Mouse (Mus musculus): ENCODE measurements around the gene Nmnat3.
A peak's percentile ranks its signal among the peaks of the same experiment; 100 is the strongest.

Nmnat3 gene

DNA sequence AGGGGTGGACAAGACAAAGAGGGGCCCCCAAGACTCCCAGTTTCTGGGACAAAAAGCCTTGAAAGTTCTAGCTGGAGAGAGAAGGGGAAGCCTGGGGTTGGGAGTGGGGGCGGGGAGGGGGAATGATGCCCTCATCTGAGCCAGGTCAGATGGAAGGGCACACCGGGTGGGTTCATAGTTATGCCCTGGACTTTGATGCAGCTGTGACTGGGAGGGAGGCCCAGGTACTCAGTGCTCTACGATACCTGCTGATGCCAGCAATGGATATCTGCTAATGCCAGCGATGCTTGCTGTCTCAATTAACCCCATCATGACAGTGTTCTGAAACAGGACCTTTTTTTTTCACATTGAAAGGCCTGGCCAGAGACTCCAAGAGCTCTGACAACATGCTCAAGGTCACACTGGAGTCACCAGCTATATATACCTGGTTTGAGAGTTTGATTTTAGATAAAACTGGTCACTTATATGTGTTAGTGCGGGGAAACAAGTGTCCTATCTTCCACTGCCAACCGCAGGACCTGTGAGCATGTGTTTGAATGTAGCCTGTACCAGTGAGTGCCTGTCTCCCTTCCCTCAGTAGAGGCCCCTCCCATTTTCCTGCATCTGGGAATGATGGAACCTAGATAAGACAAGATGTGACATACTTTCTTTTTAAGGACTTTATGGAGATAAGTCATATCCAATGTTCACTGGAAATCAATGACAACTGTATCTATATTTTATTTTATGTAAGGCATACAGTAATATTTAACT lies 25.6 kb downstream of the Nmnat3 start:
- DNase-seq: no peak

GRCm38 (mm10) chr9:98313587-98313986 lies 26.4 kb downstream of the Nmnat3 start:
- no peak for DNase-seq

GRCm38 (mm10) chr9:98314059-98314650 lies 26.9 kb downstream of the Nmnat3 start:
- DNase-seq: no peak

DNA sequence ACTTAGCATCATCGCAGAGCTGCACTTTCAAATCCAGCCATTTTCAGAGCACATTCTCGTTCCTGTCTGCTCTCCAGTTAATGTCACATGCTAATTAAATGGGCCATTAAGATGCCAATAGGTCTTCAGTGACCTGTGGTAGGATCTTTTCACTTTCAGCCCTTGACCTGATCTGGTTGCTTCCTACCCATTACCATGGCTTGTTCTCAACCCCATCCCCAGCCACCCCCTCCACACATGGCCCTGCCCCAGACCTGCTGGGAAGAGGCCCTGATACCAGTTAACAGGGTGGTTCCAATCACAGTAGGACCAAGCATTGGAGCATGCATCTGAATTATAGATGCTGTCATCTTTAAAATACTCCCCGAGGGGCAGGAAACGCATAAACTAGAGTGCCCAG lies 30.7 kb downstream of the Nmnat3 start:
- no peak for DNase-seq

DNA sequence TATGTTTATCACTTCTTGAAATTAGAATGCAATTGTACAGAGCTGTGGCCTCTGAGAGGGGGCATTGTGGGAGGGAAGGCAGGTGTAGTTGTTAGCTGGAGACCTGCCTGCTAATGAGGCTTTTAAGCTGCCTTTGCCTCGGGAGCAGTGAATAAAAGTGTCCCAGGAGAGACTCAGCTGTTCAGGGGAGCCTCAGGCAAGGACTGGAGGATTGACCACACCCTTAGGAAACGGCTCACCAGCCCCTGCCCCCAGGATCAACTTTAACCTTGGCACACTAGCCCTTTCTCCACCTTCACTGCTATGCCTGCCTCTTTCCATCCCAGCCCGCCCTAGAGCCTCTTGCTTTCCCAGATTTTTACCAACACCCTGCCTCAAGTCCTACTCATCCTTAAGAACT lies 31.6 kb downstream of the Nmnat3 start:
- DNase-seq: no peak

DNA sequence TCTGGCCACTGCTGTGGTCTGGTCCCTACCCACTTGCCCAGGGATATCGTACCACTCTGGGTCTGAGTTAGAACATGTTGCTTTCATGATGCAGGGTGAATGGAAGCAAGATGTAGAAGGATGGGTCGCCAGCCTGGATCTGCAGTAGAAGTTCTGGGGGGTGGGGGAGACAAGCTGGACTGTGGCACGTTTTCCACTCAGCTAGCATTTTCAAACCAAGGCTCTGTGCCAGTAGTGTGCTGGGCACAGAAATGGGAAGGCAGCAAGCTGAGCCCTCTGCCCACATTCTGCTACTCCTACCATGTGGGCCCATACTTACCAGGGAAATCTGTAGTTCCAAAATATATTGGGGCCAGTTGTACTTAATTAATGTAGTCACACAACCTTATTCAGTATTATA lies 33.5 kb downstream of the Nmnat3 start:
- DNase-seq: no peak

GRCm38 (mm10) chr9:98326088-98326487 lies 38.9 kb downstream of the Nmnat3 start:
- peak; percentile 38 for DNase-seq

- DNase-seq: no peak
Measured at GRCm38 (mm10) chr9:98328415-98329176, 41.4 kb downstream of the Nmnat3 start.

GRCm38 (mm10) chr9:98329274-98330105 lies 42.3 kb downstream of the Nmnat3 start:
- DNase-seq: peak; percentile 50

DNA sequence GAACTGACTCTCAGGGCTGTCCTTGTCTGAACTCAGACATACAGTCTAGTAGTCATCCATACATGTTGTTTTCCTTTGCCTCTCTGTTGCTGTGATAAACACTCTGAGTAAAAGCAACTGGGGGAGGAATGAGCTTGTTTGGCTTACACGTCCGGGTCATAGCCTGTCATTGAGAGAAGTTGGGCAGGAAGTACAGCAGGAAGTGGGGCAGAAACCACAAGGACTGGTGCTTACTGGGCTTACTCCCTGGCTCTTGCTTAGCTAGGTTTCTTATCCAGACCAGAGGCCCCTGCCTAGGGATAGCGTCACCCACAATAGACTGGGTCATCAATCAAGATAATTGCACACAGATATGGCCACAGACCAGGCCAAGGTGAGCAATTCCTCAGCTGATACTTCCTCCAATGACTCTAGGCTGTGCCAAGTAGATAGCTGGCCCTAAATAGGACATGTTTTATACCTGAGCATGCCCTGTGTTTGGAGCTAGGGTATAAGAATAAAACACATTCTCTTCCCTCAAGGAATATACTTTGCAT lies 46.1 kb downstream of the Nmnat3 start:
- DNase-seq: no peak

DNA sequence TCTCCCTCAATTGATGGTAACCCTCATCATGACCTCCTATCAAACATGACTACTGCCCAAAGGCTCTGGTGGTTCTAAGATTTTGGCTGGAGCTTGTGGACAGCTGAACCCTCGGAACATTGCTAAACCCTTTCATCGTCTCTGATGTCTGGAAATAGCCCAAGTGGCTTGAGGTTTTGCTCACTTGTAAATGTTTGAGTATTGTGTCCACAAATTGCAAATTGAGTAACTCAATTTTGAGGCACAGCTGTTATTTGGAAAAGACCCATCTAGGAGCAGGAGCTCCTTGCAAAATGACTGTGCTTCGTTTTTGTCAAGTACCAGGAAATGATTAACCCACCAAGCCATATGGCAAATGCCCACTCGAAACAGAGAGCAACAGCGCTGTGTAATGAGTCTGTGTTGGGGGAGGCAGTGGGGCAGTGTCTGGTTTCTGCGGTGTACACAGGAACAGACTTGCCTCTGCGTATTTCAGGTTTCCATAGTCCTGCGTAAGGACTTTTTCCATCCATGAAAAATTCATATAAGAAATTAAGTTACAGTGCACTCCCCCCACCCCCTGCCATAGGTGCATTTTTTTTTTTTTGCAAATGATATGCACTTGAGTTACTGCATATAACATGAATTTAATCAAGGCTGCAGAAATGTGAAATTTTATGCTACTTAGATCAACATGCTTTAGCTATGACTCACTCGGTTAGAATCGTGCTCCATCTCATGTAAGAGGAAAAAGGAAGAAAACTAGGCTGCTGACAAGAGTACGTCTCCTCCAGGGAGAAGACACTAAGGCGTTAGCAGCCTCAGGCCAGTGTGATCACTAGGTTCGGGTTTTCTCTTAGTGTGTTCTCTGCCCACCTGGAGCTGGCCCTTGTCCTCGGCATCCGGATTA lies 50.9 kb downstream of the Nmnat3 start:
- peak; percentile 50 for DNase-seq

GRCm38 (mm10) chr9:98339971-98340370 lies 52.7 kb downstream of the Nmnat3 start:
- DNase-seq: no peak

DNA sequence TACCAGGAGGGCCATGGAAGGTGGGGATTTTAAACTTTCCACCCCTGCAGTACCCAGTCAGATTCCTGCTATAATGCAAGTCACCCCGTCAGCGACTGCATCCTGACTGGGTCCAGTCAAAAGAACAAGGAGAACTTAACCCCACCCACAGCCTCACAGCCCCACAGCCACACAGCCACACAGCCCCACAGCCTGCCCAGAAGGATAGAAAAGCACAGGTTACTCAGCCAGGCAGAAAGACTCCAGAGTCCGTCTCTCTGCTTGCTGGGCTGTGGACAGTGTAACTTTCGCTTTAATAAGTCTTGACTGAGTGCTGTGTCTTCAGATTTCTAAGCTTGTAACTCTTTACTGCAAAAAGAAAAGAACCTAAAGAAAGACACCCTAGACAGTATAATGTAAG lies 53.2 kb downstream of the Nmnat3 start:
- no peak for DNase-seq

DNA sequence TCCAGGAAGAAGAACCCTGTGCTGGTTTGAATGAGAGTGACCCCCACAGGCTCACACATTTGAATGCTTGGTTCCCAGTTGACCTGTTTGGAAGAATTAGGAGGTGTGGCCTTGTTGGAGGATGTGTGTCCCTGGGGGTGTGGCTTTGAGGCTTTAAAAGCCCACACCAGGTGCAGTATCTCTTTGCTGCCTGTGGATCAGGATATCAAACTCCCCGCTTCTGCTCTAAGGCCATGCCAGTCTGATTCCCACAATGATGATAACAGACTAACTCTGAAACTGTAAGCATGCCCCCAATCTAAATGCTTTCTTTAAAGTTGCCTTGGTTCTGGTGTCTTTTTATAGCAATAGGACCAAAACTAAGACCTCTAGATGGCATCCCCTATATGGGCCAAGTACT lies 58.6 kb downstream of the Nmnat3 start:
- no peak for DNase-seq

- no peak for DNase-seq
Measured at GRCm38 (mm10) chr9:98346240-98346639, 59.0 kb downstream of the Nmnat3 start.

DNA sequence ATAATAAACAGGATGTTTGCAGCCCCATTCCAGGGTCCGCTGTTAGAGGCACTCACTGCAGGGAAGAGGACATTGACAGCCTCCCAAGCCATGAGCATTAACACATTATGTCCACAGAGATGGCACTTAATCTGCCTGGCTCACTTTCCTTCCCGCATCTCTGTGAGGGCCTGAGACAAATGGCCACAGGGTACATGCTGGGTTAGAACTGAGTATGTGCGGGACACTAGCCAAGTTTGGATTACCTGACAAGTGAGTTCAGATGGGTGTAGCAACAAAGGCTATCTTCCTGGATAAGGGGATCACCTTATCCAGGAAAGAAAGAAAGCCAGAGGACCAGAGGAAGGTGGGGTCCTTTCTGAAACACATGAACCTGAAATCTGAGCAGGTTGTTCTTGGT lies 59.8 kb downstream of the Nmnat3 start:
- DNase-seq: no peak

DNA sequence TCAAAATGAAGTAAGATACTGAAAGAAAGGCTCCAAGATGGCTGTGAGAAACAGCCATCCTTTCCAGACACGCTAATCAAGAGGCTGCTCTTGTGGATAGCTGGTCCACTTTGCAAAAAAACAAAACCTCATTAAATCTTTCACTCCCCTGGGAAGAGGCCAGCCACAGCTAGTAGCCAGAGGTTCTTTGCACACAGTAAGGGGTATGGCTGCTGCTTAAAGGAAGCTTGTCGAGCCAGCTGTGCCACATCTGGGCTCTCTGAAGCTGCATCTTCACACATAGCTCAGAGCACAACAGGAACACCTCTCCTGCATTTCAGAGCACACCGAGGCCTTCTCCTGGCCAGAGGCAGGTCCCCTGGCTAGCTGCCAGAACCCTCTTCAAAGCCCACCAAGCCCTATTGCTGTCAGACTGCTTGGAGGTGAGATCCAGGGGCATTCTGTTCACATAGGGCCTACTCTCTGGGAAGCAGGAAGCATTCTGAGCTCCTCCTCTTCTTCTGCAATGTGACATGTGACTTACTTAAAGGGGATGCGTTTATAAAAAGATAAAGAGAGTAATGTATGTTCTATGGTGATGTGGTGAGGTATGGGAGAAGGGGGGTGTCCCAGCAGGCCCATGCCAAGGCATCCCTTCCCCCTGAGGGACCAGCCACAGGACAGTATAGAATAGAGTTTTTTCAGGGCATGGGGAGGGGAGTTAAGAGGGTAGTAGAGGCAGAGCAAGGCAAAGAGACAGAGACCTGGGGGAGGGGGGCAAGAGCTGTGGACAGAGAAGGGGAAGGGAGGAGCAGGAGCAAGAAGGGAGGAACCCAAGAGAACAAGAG lies 63.3 kb downstream of the Nmnat3 start:
- DNase-seq: no peak

GRCm38 (mm10) chr9:98352332-98352731 lies 65.1 kb downstream of the Nmnat3 start:
- no peak for DNase-seq

DNA sequence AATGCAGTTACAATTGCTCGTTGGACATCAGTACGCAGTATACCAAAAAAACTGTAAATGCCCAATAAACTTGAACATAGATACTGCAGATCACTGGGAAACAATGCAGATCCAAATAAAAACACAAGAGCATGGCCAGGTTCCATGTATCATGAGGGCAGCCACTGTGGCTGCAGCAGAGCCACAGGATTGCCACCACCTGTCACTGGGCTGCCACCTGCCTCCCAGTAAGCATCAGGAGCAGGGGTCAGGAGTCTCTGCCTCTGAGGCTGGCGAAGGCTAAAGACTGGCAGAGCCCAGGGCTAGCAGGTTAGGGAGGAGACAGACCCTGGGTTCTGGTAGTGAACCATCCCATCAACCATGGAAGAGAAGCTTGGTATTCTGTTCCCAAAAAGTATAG lies 67.7 kb downstream of the Nmnat3 start:
- no peak for DNase-seq

DNA sequence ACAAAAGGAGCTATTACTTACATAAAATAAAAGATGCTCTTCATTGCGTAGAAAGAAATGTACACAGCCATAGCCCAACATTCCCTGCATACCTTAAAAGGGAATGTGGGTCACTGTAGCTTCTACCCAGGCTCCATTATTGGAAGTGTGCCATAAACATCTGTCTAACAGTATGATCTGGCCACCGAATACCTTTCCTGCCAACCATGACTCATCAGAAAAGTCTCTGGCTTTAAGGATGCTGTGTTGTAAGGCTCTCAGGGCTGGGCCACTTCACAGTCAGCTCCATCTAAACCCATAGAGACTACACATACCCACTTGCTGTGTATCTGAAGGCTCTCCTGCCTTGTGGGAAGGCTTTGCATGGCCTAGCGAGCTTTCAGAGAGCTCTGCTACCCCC lies 73.8 kb downstream of the Nmnat3 start:
- no peak for DNase-seq

DNA sequence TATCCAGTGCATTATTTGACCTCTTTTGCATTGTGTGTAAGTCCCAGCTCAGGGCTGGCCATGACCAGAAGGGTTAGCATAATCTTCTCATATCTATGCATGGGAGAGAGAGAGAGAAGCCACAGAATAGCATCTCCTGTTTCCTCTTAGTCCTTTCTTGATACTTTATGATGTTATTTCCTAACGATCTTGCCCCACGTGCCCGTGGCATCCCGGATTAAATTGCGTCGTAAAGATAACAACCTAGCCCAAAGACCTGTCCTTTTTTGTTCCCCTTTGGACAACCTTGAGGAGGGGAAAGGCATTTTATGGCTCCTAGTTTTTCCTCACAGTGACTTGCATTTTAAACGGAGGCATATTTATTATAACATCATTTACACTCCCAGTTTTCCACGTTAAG lies 78.8 kb downstream of the Nmnat3 start:
- no peak for DNase-seq
